Mouse (Mus musculus): ENCODE results near the gene Gm11549.

DNA sequence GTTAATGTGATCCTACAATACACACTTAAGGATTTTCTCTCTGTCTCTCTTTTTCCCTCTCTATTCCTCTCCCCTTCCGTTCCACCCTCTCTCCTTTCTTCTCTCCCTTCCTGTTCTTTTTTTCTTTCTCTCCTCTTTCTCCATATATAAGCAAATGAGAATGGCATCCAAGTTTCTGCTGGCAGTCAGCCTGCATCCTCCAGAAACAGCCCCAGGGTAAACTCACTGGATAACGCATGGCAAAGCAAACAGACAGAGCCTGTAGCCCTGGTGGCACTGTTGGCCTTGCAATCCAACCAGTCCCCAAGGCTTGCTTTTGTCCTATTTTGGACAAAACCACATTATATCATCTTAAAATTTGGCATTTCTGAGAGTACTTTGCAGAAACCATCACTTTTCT, 9.6 kb upstream of the Gm11549 start:
- TF ChIP-seq POLR2A (IDR thresholded peaks at IDR 0.05; ENCODE audit: insufficient read depth, low read depth, low read length) (no peak), CTCF (IDR thresholded peaks at IDR 0.05; ENCODE audit: insufficient read depth, low read depth, low read length) (no peak)
